Mouse (Mus musculus) midbrain, embryonic 14.5 days (tissue): ENCODE data around the gene Calcoco2. TPM values are rescaled to one million over a fixed set of nuclear protein-coding genes. Genes with fewer than 3 reads are reported as not detected.

Source experiments
- ATAC-seq: fragments of 200-750 bp; cut with Nextera tagmentation; 2 replicates; pipeline ENCODE4 v1.8.0; 2017; ENCODE audit warnings: moderate number of reproducible peaks, moderate library complexity; ENCODE audit not compliant: low FRiP score, low TSS enrichment
- DNase-seq: peaks from one replicate; pipeline ENCODE4 v3.0.0-alpha.2; 2015
- H3K27ac ChIP-seq: fragments of 300-500 bp; sonication (generic); replicated peaks from 2 replicates; pipeline ENCODE4 v1.5.1; 2014; ENCODE audit warnings: mild to moderate bottlenecking, low read depth, low read length, moderate library complexity
- H3K27me3 ChIP-seq: fragments of 300-500 bp; sonication (generic); 2 replicates; pipeline ENCODE4 v1.6.1; 2014; ENCODE audit warnings: low read length, control low read depth, mixed read lengths; ENCODE audit not compliant: control insufficient read depth, insufficient read depth
- H3K36me3 ChIP-seq: fragments of 300-500 bp; sonication (generic); 2 replicates; pipeline ENCODE4 v1.6.1; 2014; ENCODE audit warnings: low read length, control low read depth; ENCODE audit not compliant: control insufficient read depth, insufficient read depth
- H3K4me1 ChIP-seq: fragments of 300-500 bp; sonication (generic); 2 replicates; pipeline ENCODE4 v1.6.1; 2014; ENCODE audit warnings: mild to moderate bottlenecking, antibody characterized with exemption, low read length, control low read depth; ENCODE audit not compliant: control insufficient read depth, insufficient read depth
- H3K4me2 ChIP-seq: fragments of 300-500 bp; sonication (generic); 2 replicates; pipeline ENCODE4 v1.6.1; 2014; ENCODE audit warnings: mild to moderate bottlenecking, low read length, moderate library complexity
- H3K4me3 ChIP-seq: fragments of 300-500 bp; sonication (generic); replicated peaks from 2 replicates; pipeline ENCODE4 v1.5.1; 2014; ENCODE audit warnings: low read depth, low read length
- H3K9ac ChIP-seq: fragments of 300-500 bp; sonication (generic); replicated peaks from 2 replicates; pipeline ENCODE4 v1.6.1; 2014; ENCODE audit warnings: mild to moderate bottlenecking, low read length, moderate library complexity
- H3K9me3 ChIP-seq: fragments of 300-500 bp; sonication (generic); 2 replicates; pipeline ENCODE4 v1.6.1; 2016; ENCODE audit warnings: low read length, control low read depth, mixed read lengths; ENCODE audit not compliant: control insufficient read depth
- WGBS: fragments of 180-500 bp; shearing (Covaris S2); extraction: QIAGEN DNeasy Blood & Tissue Kit; methylation state at CpG from one replicate; pipeline ENCODE4 v1.1.7; 2014; 5-methylcytosine and 5-hydroxymethylcytosine counted together
- polyA plus RNA-seq: library from polyadenylated mRNA; unstranded; fragments of >200 nt; fragmentation: Nextera tagmentation; extraction: Ambion mirVana; gene quantifications from 2 replicates; pipeline ENCODE4 v1.2.1, GENCODE M21; 2014

Gene Calcoco2
- polyA plus RNA-seq, 1 experiment from 2014 or later = not detected

DNA sequence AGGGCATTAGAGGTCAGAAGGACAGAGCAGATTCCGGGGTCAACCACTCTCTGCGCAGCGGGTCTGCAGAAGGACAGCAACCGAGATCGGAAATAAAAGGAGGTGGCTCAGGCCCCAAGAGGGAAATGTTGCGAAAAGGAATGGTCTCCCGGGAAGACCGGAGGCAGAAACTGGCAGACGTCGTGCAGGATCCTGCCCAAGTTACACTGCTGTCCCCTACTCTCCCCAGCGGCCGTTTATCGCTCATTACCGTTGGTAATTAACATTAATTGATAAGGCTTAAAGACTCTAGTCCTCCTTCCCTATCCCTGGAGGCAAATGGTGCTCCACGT lies 36.6 kb downstream of the Calcoco2 start:
- peak overlapping the region; percentile 79 for H3K4me2 ChIP-seq
- DNase-seq (no peak), ATAC-seq (no peak; the same call in 1 of the 2 replicates)
- peak overlapping the region; percentile 73 for H3K27ac ChIP-seq
- H3K9me3 ChIP-seq = no peaks in the 10 kb centered on the region
- 0% methylated on average over 15 of the region's 15 CpGs for WGBS
- H3K36me3 ChIP-seq = peaks cover 22% of the 10 kb centered on the region
- peak overlapping the region; percentile 73 for H3K4me3 ChIP-seq
- peaks cover 14% of the 10 kb centered on the region for H3K4me1 ChIP-seq
- no peaks in the 10 kb centered on the region for H3K27me3 ChIP-seq
- peak overlapping the region; percentile 66 for H3K9ac ChIP-seq

DNA sequence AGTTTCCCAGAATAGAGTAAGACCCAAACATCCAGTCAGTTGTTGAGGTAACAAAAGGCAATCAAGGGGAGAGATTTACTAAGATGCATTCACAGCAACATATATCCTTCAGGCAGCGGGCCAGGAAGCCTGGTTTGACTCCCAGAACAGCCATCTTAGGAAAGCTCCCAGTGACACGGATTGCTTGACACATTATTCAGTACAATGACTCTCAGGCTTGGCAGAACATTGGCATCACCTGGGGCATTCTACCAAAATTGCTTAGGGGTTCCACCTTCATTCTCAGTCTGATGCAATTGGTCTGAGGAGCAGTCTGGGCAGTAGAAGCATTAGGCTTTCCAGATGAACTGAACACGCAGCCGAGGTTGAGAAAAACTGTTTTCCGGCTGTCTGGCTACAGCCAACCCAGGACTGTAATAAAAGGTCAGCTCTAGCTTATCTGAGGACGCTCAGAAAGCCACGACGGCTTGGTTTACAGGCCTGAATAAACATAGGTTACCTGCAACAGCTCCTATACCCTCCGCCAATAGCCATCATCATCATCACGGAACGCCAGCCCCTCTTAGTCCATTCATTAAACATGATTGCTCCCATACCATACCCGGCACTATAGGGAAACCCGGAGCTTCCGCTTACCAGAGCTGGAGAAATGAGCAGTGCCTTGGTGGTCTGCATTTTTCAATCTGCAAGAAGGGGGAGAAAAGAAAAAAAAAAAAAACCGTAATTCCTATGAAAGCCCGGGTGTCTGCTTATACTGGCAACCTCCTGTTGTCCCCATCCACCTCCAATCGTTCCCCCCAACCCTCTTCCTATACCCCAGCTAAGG lies 37.2 kb downstream of the Calcoco2 start:
- no peak for ATAC-seq
- H3K9me3 ChIP-seq = no peaks in the 10 kb centered on the region
- peak overlapping the region; percentile 66 for H3K9ac ChIP-seq
- peaks cover 14% of the 10 kb centered on the region for H3K4me1 ChIP-seq
- DNase-seq = no peak
- peak overlapping the region; percentile 79 for H3K4me2 ChIP-seq
- 29% methylated on average over 17 of the region's 17 CpGs for WGBS
- peak overlapping the region; percentile 73 for H3K27ac ChIP-seq
- H3K27me3 ChIP-seq = no peaks in the 10 kb centered on the region
- peaks cover 23% of the 10 kb centered on the region for H3K36me3 ChIP-seq
- H3K4me3 ChIP-seq = peak overlapping the region; percentile 73

DNA sequence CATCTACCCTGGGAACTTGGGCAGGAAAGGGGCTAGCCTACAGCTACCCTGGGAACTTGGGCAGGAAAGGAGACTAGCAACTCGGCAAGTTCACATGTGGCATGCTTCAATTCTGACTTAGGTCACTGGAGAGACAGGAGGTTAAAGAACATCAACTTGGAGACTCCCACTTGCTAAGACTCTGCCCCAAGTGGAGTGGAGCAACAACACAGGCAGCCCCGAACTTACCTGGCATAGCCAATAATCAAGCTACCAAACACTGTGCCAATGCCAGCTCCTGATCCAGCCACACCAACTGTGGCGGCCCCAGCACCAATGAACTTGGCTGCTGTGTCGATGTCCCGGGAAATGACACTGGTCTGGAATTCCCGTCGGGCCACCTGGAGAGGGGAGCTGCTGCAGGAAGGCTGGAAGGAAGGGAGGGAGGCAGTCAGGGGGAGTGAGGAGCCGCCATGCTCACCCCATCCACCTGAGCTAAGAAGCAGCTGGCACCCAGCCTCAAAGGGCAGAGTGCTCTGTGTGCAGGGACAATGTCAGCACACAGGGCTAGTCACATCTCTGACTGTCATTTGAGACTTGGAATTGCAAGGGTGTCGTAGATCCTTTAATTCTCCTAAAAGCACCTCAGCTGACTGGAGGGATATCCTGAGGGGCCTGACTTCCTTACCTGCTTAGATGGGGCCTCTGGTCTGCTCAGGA lies 38.3 kb downstream of the Calcoco2 start:
- no peaks in the 10 kb centered on the region for H3K27me3 ChIP-seq
- no peaks in the 10 kb centered on the region for H3K9me3 ChIP-seq
- peaks cover 23% of the 10 kb centered on the region for H3K36me3 ChIP-seq
- 90% methylated on average over 7 of the region's 9 CpGs for WGBS
- DNase-seq (no peak), ATAC-seq (no peak)
- H3K4me3 ChIP-seq = no peak overlapping the region
- peaks cover 14% of the 10 kb centered on the region for H3K4me1 ChIP-seq
- H3K4me2 ChIP-seq = peak overlapping the region; percentile 79; the same call in 1 of the 2 replicates
- no peak overlapping the region for H3K27ac ChIP-seq
- no peak overlapping the region for H3K9ac ChIP-seq

DNA sequence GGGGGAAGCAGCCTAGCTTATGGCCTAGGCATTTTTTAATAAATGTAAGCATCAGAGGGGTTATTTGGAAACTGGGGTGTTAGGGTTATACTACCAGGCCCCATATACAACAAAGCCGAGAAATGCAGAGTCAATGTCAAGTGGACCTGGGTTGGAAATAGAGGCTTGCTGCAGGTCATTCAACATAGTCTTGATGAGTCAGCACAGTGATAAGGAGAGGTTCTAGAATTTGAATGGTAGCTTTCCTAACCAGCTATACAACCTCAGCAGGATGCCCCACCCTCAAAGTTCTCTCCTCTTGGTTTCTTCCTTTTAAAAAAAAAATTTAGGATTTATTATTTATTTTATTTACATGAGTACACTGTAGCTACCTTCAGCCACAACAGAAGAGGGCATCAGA lies 40.8 kb downstream of the Calcoco2 start:
- H3K9me3 ChIP-seq = no peaks in the 10 kb centered on the region
- DNase-seq = no peak
- WGBS = 98% methylated on average over 1 of the region's 1 CpGs

DNA sequence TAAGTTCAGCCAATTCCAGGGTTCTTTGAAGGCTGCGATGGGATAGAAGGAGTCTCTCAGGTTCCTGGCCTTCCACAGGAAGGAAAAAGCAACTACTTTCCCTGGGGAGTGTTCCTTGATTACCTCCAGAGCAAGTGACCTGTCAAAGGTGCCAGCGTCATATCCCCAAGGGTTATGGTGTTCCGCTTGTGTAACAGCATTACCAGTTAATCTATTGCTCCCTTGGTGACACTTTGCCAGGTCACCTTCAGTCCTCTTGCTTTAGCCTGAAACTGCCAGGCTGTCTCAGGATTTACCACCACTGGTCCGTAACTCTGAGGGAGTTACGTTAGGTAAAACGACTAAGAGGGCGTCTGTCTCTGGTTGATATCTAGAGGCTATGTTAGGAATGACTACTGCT lies 41.4 kb downstream of the Calcoco2 start:
- Histone ChIP-seq H3K4me2 (no peak overlapping the region), H3K36me3 (peaks cover 23% of the 10 kb centered on the region), H3K9me3 (no peaks in the 10 kb centered on the region), H3K4me1 (peaks cover 19% of the 10 kb centered on the region), H3K4me3 (no peak overlapping the region), H3K9ac (no peak overlapping the region), H3K27ac (no peak overlapping the region), H3K27me3 (no peaks in the 10 kb centered on the region)
- DNase-seq (no peak), ATAC-seq (no peak)
- WGBS = 93% methylated on average over 7 of the region's 7 CpGs

More for the DNA sequence above, 40.8 kb downstream of the Calcoco2 start:
- Histone ChIP-seq H3K4me1 (peaks cover 14% of the 10 kb centered on the region), H3K27me3 (no peaks in the 10 kb centered on the region), H3K27ac (no peak overlapping the region), H3K36me3 (peaks cover 23% of the 10 kb centered on the region), H3K9ac (no peak overlapping the region), H3K4me2 (no peak overlapping the region), H3K4me3 (no peak overlapping the region)
- no peak for ATAC-seq

DNA sequence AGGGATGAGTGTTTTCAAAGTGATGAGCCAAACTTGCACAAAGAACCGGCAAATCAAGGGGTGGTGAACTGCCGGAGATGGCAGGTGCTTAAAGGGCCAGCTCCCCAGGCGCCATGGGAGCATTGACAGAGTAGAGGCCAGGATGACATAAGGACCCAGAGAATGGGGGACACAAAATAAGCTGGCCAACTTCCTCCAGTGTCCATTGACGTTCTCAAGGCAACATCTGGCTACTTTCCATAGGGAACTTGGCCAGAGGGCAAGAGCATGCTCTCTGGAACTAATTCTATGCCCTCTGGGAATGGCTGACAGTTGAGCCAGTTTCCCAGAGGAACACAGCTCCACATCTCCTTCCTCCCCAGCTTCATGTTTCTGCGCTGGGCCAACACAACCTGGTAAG lies 43.5 kb downstream of the Calcoco2 start:
- WGBS = 78% methylated on average over 5 of the region's 5 CpGs
- Histone ChIP-seq H3K4me3 (no peak overlapping the region), H3K27me3 (no peaks in the 10 kb centered on the region), H3K4me1 (peaks cover 15% of the 10 kb centered on the region), H3K9ac (no peak overlapping the region), H3K27ac (no peak overlapping the region), H3K36me3 (peaks cover 22% of the 10 kb centered on the region), H3K4me2 (no peak overlapping the region), H3K9me3 (no peaks in the 10 kb centered on the region)
- no peak for DNase-seq
- ATAC-seq = no peak

DNA sequence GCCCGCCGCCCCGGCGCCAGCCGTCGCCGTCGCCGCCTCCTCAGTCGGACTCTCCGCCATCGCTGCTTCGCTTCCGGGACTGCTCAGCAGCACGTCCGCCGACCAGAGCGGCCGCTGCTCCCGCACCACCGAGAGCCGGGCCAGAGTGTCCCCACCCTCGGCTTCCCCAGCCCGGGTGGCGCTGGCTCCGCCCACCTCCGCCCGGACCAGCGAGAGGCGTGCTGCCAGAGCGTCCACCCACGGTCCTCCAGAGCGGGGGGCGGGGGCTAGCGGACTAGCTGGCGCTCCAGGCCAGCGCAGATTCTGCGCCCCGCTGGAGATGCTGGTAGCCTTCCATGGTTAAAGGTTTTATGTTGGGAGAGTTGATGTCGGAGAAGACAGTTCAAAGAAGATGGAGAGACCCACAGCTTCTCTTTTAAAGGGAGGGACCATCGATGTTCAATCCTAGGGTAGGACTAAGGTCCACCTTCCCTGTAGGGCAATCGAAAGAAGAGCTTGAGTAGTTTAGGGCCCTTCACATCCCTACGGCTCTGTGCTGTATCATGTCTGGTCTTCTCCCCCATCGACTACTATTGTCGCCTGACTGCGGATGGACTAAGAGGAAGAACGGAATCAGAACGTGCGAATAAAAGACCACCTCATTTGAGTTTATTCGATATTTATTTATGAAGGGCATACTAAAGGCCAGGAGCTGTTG lies 46.4 kb downstream of the Calcoco2 start, which contains the start of gene Ube2z:
Gene Ube2z (minus strand): TSS at position 174 of the 697 bp plus-strand sequence.
- Histone ChIP-seq H3K4me1 (peaks cover 20% of the 10 kb centered on the region), H3K27ac (peak within 1 kb of the TSS; percentile 83), H3K9ac (peak within 1 kb of the TSS; percentile 92), H3K9me3 (no peaks in the 10 kb centered on the region), H3K4me2 (peak within 1 kb of the TSS; percentile 93), H3K27me3 (no peaks in the 10 kb centered on the region), H3K36me3 (peaks cover 18% of the 10 kb centered on the region), H3K4me3 (peak within 1 kb of the TSS; percentile 91)
- peak; percentile 99 for ATAC-seq
- peak; percentile 98 for DNase-seq
- 4% methylated on average over 48 of the region's 50 CpGs for WGBS

DNA sequence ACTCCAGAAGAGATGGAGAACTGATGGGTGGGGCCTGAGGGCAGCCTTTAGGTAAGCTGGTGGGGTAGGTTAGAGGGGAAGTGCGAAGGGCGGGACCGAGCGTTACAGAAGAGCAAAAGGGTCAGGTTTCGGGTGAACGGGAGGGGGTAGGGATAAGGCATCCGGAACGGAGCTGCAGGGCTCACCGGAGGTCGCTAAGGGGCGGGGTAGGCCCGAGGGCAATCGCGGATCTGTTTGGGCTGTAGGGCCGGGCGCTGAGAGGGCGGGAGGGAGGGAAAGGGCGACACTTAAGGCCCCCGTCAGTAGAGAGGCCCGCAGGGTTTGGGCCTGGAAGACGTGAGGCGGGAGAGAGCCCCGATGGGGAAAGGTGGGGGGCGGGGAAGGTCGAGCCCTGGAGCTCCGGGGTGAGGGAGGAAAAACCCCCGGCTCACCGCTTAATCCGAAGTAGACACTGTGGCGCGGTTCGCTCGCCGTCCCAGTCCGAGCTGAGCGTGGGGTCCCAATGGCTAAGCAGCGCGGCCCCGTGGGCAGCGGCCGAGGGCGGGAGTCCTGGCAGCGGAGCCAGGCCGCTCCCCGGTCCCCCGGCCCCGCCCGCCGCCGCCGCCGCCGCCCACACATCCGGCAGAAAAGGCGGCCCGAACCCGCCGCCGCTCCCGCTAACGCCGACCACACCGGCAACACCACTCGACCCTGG lies 47.1 kb downstream of the Calcoco2 start:
- Histone ChIP-seq H3K36me3 (peaks cover 22% of the 10 kb centered on the region), H3K9ac (peak overlapping the region; percentile 92), H3K4me3 (peak overlapping the region; percentile 91), H3K27ac (peak overlapping the region; percentile 83), H3K9me3 (no peaks in the 10 kb centered on the region), H3K27me3 (no peaks in the 10 kb centered on the region), H3K4me2 (peak overlapping the region; percentile 93), H3K4me1 (peaks cover 20% of the 10 kb centered on the region)
- no peak for DNase-seq
- WGBS = under 1% methylated on average over 57 of the region's 64 CpGs
- ATAC-seq = peak; percentile 48
